Comparison of ENCODE assay signal across 8 mouse cellular contexts in genomic region chr8:123318467-123318911, GRCm38 (mm10). TPM values are rescaled to one million over a fixed set of nuclear protein-coding genes. Genes with fewer than 3 reads are reported as not detected.
A peak's percentile ranks its signal among the peaks of the same experiment; 100 is the strongest.
DNase-seq lines count a peak whose midpoint lies in the region; ATAC-seq lines count a peak whose summit lies in the region.

Gene Fanca (minus strand): TSS chr8:123318576.

- H3K27me3 ChIP-seq in hindbrain, embryonic 11.5 days (ENCODE audit: control insufficient read depth, insufficient read depth, low read length), result no peaks in the 10 kb centered on the region

- H3K4me1 ChIP-seq in hindbrain, embryonic 11.5 days (replicated peaks; ENCODE audit: control insufficient read depth, insufficient read depth, low read length), result no peaks in the 10 kb centered on the region

- H3K27ac ChIP-seq in hindbrain, embryonic 11.5 days (ENCODE audit: low read depth, low read length), result no peak within 1 kb of the TSS

- peak; percentile 98 for ATAC-seq in hindbrain, embryonic 11.5 days (ENCODE audit: low FRiP score)

- H3K9ac ChIP-seq in hindbrain, embryonic 11.5 days (ENCODE audit: low read depth, low read length), result peak within 1 kb of the TSS; percentile 69

- H3K4me3 ChIP-seq in hindbrain, embryonic 11.5 days (ENCODE audit: low read depth, low read length), result peak within 1 kb of the TSS; percentile 58

- peak; percentile 97 for DNase-seq in Muller cell, postnatal 12 days (ENCODE audit: inconsistent ontology term)
- DNase-seq in cerebellum, adult 9-11 months, result peak; percentile 92
- peak; percentile 79 to 92 for DNase-seq in frontal cortex, adult 2 months (ENCODE audit: extremely low spot score in 1 of 2, low spot score in 1 of 2)
- peak; percentile 94 for DNase-seq in hindbrain, embryonic 11.5 days (ENCODE audit: low spot score)
- DNase-seq in layer of hippocampus, postnatal 10 days (ENCODE audit: low spot score in 2 of 2), result peak; percentile 87 to 92
- DNase-seq in lung, postnatal 10 days, result peak; percentile 97
- peak; percentile 93 for DNase-seq in ovary, postnatal 36 days (ENCODE audit: low spot score)
- peak; percentile 96 for DNase-seq in thymus, postnatal 25 days

- no peaks in the 10 kb centered on the region for H3K36me3 ChIP-seq in hindbrain, embryonic 11.5 days (ENCODE audit: control insufficient read depth, insufficient read depth, low read length)

- peak within 1 kb of the TSS; percentile 74 for H3K4me2 ChIP-seq in hindbrain, embryonic 11.5 days (replicated peaks; ENCODE audit: low read depth, low read length)

- WGBS in hindbrain, embryonic 11.5 days, result 0% methylated on average over 24 of the region's 24 CpGs

- H3K9me3 ChIP-seq in hindbrain, embryonic 11.5 days (ENCODE audit: control insufficient read depth, low read length), result no peaks in the 10 kb centered on the region

RNA-seq across cellular contexts. Expression of gene Fanca, which starts in this region (rescaled TPM):
- 3.1 and 4.1 TPM in 2 replicates for polyA plus RNA-seq in frontal cortex, adult 2 months (2012; rRNA removed)
- 26.9 and 35.4 TPM in 2 replicates for polyA plus RNA-seq in hindbrain, embryonic 11.5 days (2014; fragmentation: Nextera tagmentation; extraction: Ambion mirVana)
- 1 to 10 TPM; 2.5 to 4.7 TPM for total RNA-seq in layer of hippocampus, postnatal 10 days (2021)
